Mouse (Mus musculus) left cerebral cortex, adult 9 months (tissue): ENCODE results near the gene Map4k2.

Source experiments
- DNase-seq, 2 experiments: peaks; one replicate each; pipeline ENCODE4 v3.0.0; 2022; ENCODE audit warnings: low spot score in 2 of 2

Map4k2 gene

DNA sequence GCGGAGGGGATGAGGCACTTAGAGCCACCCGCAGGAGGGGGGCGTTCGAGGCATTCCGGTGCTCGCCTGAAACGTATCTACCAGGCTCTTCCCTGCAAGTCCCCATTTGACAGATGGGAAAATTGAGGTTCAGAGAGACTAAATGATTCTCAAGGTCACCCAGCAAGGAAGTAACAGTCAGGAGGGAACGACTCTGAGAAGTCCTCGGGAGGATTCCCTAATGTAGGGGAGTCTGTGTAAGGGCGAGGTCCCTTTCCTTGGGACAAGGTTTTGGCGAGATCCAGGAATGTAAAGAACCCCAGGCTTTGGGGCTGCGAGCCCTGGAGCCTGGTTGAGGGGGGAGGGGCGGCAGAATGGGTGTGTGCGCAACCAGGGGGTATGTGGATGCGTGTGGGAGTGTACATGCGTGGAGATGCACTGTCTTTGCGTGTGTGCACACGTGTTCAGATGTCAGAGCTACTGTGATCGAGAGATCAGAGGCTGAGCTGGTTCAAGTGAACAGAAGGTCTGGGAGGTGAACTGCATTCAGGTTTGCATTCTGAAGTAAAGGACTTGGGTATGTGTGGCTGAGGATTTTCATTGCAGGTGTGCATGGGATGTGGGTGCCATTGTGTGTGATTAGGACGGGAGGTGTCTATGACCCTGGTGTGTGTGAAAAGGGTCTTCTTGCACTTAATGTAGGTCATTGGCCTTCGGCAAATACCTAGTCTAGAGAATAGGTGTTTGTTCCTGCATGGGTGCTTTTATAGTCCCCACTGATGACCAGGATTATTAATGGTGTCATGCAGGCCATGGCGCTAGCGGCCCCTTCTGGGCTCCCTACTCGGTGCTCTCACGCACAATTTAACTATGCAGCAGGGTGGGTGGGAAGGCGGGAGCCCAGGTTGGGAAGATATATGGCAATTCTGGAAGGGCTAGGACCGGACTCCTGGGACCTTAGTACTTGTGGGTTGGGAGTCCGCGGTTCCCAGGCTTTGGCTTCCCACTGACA is 59.5 kb downstream of the Map4k2 start:
- no peak for DNase-seq

DNA sequence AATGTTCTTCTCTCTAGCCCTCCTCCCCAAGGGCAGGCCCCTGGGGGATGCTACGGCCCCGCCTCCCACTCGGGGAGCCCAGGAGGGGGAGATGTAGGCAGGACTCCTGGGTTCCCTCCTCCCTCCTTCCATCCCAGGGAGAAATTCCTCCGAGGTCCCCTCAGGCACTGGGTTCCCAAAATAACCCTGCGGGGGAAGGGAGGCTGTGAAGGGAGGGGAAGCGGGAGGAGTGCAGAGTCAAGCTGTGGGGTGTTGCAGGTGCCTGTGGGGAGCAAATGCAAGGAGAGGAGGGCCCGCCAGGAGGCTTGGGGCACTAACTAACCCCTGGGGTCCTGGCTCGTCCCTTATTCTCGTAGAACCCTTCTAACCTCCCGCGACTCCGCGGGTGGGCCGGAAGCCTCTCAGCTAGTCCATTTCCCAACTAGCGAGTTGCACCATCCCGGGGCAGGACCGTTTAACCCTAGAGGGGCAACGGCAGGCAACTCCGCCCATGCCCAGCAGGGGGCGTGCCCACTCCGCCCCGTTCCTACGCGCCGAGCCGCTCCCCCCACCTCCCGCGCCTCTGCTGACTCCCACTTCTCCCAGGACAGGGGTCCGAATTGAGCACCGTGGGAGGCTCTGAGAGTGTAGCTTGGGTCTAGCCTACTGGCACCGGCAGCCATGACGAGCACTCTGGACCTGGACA is 60.3 kb downstream of the Map4k2 start:
- DNase-seq: no peak

DNA sequence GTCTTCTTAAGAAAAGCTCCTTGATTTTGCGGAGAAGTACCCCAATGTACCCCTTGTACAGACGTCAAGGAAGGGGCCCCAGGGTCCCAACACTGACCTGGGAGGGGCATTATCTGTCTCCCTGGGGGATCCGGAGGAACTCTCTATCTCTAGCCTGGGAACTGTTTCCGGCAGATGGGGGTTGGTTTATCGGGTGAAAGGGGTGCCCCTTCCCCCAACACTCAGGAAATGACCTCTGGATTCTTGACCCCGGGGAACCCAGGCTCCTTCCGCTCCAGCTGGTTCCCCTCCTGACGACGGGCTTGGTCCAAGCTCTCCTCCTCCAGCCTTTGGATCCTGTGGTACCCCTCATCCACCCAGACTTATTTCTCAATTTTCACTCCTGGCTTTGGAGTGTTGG is 61.0 kb downstream of the Map4k2 start:
- DNase-seq: no peak

DNA sequence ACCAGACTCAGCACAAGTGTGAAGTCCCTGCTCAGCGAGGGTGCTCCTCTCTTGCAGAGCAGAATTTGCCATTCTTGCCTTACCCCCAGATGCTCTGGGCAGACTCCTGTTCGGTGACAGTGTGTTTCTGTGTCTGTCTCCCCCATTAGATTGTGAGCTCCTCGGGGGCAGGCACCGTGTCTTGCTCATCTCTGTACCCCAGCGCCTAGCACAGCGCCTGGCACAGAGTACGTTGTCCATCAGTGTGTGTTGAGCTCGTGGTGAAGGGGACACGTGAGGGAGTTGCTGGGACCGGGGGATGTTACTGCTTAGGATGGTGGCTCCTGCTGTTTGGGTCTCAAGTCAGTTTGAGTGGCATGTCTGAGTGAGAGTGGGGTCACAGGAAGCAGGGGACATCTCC is 62.9 kb downstream of the Map4k2 start:
- no peak for DNase-seq
